Mouse (Mus musculus): ENCODE measurements around the gene Gm17783. TPM values are rescaled to one million over a fixed set of nuclear protein-coding genes. Genes with fewer than 3 reads are reported as not detected.

Gene Gm17783
- not detected in 2 replicates for polyA plus RNA-seq (2015; fragmentation: Nextera tagmentation; extraction: Ambion mirVana)

DNA sequence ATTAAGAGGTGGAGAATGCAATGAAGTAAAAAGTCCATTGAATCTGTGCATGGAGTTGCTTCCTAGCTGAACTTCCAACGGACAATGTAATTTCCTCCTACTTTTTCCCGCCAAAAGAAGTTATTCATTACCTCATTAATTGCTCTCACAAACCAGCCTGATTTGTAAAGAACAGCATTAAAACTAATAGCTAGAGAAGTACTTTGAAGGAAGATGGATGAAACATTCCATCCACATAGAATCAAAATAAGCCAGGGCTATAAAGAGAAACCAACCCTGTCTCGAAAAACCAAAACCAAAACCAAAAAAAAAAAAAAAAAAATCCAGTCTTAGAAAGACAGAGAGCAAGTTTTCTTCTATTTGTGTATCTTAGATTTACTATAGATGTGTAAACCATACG, at the start of gene Gm17783:
TSS of gene Gm17783 (minus strand) at position 101 of the 400 bp plus-strand sequence.

DNA sequence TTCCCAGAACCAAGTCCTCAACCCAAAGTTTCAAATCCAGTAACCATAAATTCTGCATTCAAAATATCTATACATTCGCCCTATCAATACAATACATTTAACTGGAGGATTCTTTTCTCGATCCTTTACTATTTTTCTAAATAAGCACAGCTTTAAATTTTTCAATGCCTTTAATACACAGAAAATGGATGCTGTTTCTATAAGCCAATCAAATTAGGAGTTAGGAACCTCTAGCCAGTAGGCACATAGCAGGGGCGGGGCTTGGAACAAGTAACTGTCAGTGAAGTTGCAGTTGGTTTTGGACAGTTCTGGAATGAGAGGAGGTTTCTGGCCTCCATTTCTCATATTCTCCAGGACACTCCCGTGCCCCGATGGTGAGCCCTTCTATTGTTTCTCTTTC, 3.2 kb upstream of the Gm17783 start, which contains the start of gene Slc9c1:
TSS of gene Slc9c1 (plus strand) at position 301 of the 400 bp plus-strand sequence.

DNA sequence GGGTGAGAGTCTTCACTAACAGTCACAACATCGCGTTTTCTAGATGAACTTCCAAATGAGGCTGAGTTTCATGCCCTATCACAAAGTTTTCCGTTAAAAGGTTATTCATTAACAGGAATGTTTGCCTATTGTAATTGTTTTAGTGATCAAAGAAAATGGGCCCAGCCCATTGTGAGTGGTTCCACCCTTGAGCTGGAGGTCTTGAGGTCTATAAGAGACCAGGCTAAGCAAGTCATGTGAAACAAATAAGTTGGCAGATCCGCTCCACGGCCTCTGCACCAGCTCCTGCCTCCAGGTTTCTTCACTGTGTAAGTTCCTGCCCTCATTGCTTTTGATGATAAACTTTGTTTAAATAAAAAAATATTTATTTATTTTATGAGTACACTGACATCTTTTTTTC, 38.9 kb downstream of the Gm17783 start, which contains the start of gene Gm609:
TSS of gene Gm609 (minus strand) at position 43 of the 400 bp plus-strand sequence.

Other genes with a start within 250 kb of the Gm17783 start
- gene Cd200, start 123.0 kb downstream of the Gm17783 start, polyA plus RNA-seq (2015; fragmentation: Nextera tagmentation; extraction: Ambion mirVana): 99.3 and 120 TPM in 2 replicates
- gene Gm609, start 39.1 kb downstream of the Gm17783 start, polyA plus RNA-seq (2015; fragmentation: Nextera tagmentation; extraction: Ambion mirVana): not detected in 2 replicates
- gene Slc9c1, start 3.3 kb upstream of the Gm17783 start, polyA plus RNA-seq (2015; fragmentation: Nextera tagmentation; extraction: Ambion mirVana): not detected in 2 replicates
- 0.30 and 0.35 TPM in 2 replicates for gene Gcsam, start 78.3 kb upstream of the Gm17783 start, polyA plus RNA-seq (2015; fragmentation: Nextera tagmentation; extraction: Ambion mirVana)
- 3.0 and 3.6 TPM in 2 replicates for gene BC016579, start 122.0 kb upstream of the Gm17783 start, polyA plus RNA-seq (2015; fragmentation: Nextera tagmentation; extraction: Ambion mirVana)
- not detected in 2 replicates for gene Tmprss7, start 161.6 kb upstream of the Gm17783 start, polyA plus RNA-seq (2015; fragmentation: Nextera tagmentation; extraction: Ambion mirVana)
- gene Tagln3, start 192.6 kb upstream of the Gm17783 start, polyA plus RNA-seq (2015; fragmentation: Nextera tagmentation; extraction: Ambion mirVana): 0.57 and 1.1 TPM in 2 replicates
- 16.6 and 18.3 TPM in 2 replicates for gene Abhd10, start 210.9 kb upstream of the Gm17783 start, polyA plus RNA-seq (2015; fragmentation: Nextera tagmentation; extraction: Ambion mirVana)